Mouse (Mus musculus) liver, embryonic 14.5 days (tissue): Measurements from ENCODE around the gene Gpr158. TPM values are rescaled to one million over a fixed set of nuclear protein-coding genes. Genes with fewer than 3 reads are reported as not detected.

Experiments used
- ATAC-seq: fragments of 200-750 bp; cut with Nextera tagmentation; 2 replicates; pipeline ENCODE4 v1.8.0; 2017; ENCODE audit warnings: moderate number of reproducible peaks, mild to moderate bottlenecking, moderate library complexity; ENCODE audit not compliant: insufficient read depth
- DNase-seq, 3 experiments: peaks; one replicate each; pipeline ENCODE4 v3.0.0-alpha.2; 2012 to 2013; ENCODE audit warnings: low read depth in 3 of 3, low spot score in 3 of 3
- H3K27ac ChIP-seq: fragments of 300-500 bp; sonication (generic); 2 replicates; pipeline ENCODE4 v1.5.1; 2014; ENCODE audit warnings: moderate library complexity, mild to moderate bottlenecking, control low read depth, inconsistent platforms
- H3K27me3 ChIP-seq: fragments of 300-500 bp; sonication (generic); 2 replicates; pipeline ENCODE4 v1.6.1; 2014; ENCODE audit warnings: mild to moderate bottlenecking, low read length, moderate library complexity; ENCODE audit not compliant: control insufficient read depth, insufficient read depth
- H3K36me3 ChIP-seq: fragments of 300-500 bp; sonication (generic); replicated peaks from 2 replicates; pipeline ENCODE4 v1.6.1; 2014; ENCODE audit warnings: low read depth; ENCODE audit not compliant: control insufficient read depth, insufficient read depth
- H3K4me1 ChIP-seq, 2 experiments: fragments of 200-500 bp in 1 of 2; fragments of 300-500 bp in 1 of 2; sonication (generic) in 1 of 2; replicated peaks; 2 replicates each; pipeline ENCODE4 v1.6.1; 2012 to 2014; ENCODE audit warnings: antibody characterized with exemption in 1 of 2, inconsistent platforms in 1 of 2, low read length in 1 of 2; ENCODE audit not compliant: control insufficient read depth in 2 of 2, insufficient read depth in 2 of 2
- H3K4me2 ChIP-seq: fragments of 300-500 bp; sonication (generic); 2 replicates; pipeline ENCODE4 v1.6.1; 2014; ENCODE audit warnings: low read depth, mild to moderate bottlenecking, control low read depth, moderate library complexity
- H3K4me3 ChIP-seq, 2 experiments: fragments of 200-500 bp in 1 of 2; fragments of 300-500 bp in 1 of 2; sonication (generic) in 1 of 2; 2 replicates each; pipeline ENCODE4 v1.5.1; 2012 to 2014; ENCODE audit warnings: low read depth in 2 of 2, low read length in 2 of 2, mild to moderate bottlenecking in 2 of 2, control low read depth in 1 of 2, inconsistent platforms in 1 of 2, moderate library complexity in 1 of 2; ENCODE audit not compliant: insufficient read depth in 1 of 2
- H3K9ac ChIP-seq: fragments of 300-500 bp; sonication (generic); replicated peaks from 2 replicates; pipeline ENCODE4 v1.6.1; 2014; ENCODE audit warnings: mild to moderate bottlenecking, control low read depth, moderate library complexity
- H3K9me3 ChIP-seq: fragments of 300-500 bp; sonication (generic); 2 replicates; pipeline ENCODE4 v1.6.1; 2016; ENCODE audit warnings: low read length, mixed read lengths; ENCODE audit not compliant: control insufficient read depth
- CTCF ChIP-seq: IDR thresholded peaks from 2 replicates; pipeline ENCODE4 v1.5.1; 2016; ENCODE audit warnings: antibody characterized with exemption, low read depth, control low read depth
- EP300 ChIP-seq: IDR thresholded peaks from 2 replicates; pipeline ENCODE4 v1.6.1; 2016; ENCODE audit warnings: antibody characterized with exemption, low read depth
- WGBS: fragments of 180-500 bp; shearing (Covaris S2); extraction: QIAGEN DNeasy Blood & Tissue Kit; methylation state at CpG from one replicate; pipeline ENCODE4 v1.1.7; 2014; ENCODE audit not compliant: insufficient replicate concordance; 5-methylcytosine and 5-hydroxymethylcytosine counted together
- polyA plus RNA-seq, 2 experiments: library from polyadenylated mRNA; depleted of rRNA in 1 of 2; stranded (reverse) in 1 of 2; unstranded in 1 of 2; fragments of >200 nt; fragmentation: Nextera tagmentation in 1 of 2; extraction: Ambion mirVana in 1 of 2; gene quantifications; 2 replicates each; pipeline versions ENCODE4 v1.2.1 to v1.2.3; 2012 to 2014

Gene Gpr158
- polyA plus RNA-seq (2012; rRNA removed), result not detected in 2 replicates
- polyA plus RNA-seq (2014; fragmentation: Nextera tagmentation; extraction: Ambion mirVana), result not detected in 2 replicates

- Histone ChIP-seq H3K27me3 (peaks cover 8% of the 10 kb centered on the region), H3K9ac (no peak within 1 kb of the TSS), H3K4me1 (no peaks in the 10 kb centered on the region), H3K4me2 (no peak within 1 kb of the TSS), H3K4me3 (no peak within 1 kb of the TSS), H3K36me3 (no peaks in the 10 kb centered on the region), H3K9me3 (no peaks in the 10 kb centered on the region), H3K27ac (no peak within 1 kb of the TSS)
- WGBS, result 3% methylated on average over 43 of the region's 43 CpGs
- TF ChIP-seq CTCF (no peak), EP300 (no peak)
- ATAC-seq (no peak), DNase-seq (peak in 2 of 3 experiments; percentile 3 to 12)
These were observed at the start of gene Gpr158 for GRCm38 (mm10) chr2:21367345-21368111. TSS of gene Gpr158 (plus strand) at chr2:21367542.

DNA sequence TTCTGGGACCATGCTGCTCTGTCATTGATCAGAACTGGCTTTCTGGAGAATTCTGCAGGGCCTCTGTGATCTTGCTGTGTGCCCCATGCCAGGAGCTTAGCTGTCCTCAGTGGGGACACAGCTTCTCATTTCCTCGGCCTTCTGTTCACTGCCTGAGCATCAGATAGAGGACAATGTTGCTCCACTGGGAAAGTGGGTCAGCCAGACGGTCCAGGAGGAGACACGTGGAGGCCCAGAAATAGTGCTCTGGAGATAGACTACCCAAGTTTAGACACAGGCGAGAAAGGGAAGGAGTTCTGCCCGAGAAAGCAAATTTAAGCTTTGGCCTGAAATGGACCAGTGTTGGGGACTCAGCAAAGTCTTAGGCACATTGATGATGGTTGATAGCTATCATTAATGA, 23.5 kb upstream of the Gpr158 start:
- ATAC-seq (no peak), DNase-seq (no peak)
- 49% methylated on average over 5 of the region's 5 CpGs for WGBS
- H3K4me3 ChIP-seq, result no peak overlapping the region
- no peak overlapping the region for H3K4me2 ChIP-seq
- H3K9ac ChIP-seq, result no peak overlapping the region
- no peaks in the 10 kb centered on the region for H3K27me3 ChIP-seq
- no peak overlapping the region for H3K27ac ChIP-seq
- no peaks in the 10 kb centered on the region for H3K36me3 ChIP-seq
- no peaks in the 10 kb centered on the region for H3K4me1 ChIP-seq
- no peaks in the 10 kb centered on the region for H3K9me3 ChIP-seq
- TF ChIP-seq CTCF (no peak), EP300 (no peak)

DNA sequence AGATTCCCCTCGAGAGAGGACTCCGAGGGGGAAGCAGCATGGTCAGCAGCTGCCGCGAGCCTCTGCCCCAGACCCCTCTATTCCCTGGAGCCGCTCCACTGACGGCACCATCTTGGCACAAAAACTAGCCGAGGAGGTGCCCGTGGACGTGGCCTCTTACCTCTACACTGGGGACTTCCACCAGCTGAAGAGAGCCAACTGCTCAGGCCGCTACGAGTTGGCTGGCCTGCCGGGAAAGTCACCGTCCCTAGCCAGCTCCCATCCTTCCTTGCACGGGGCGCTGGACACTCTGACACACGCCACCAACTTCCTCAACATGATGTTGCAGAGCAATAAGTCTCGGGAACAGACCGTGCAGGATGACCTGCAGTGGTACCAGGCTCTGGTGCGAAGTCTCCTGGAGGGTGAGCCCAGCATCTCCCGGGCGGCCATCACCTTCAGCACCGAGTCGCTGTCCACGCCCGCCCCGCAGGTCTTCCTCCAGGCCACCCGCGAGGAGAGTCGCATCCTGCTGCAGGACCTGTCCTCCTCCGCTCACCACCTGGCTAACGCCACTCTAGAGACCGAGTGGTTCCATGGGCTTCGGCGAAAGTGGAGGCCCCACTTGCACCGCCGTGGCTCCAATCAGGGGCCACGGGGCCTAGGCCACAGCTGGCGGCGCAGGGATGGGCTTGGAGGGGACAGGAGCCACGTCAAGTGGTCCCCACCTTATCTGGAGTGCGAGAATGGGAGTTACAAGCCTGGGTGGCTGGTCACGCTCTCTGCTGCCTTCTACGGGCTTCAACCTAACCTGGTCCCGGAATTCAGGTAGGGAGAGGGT, 1.2 kb downstream of the Gpr158 start:
- WGBS, result 13% methylated on average over 44 of the region's 44 CpGs

DNA sequence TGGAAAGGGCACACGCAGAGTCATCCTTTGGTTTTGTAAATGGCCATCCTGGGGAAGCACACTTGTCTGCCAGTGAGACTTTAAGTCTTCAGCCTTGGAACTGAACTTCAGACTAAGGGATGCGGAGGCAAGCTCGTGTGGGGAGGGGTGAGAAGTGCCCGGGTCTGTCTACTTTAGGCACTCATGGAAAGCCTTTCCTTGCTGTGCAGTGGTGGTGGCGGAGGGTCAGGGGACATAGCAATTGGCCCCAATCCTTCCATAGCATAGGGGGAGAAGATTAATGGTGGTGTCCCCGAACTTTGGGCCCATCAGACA, 1.8 kb downstream of the Gpr158 start:
- Histone ChIP-seq H3K27me3 (peaks cover 8% of the 10 kb centered on the region), H3K36me3 (no peaks in the 10 kb centered on the region), H3K4me1 (no peaks in the 10 kb centered on the region), H3K4me2 (no peak overlapping the region), H3K27ac (no peak overlapping the region), H3K9ac (no peak overlapping the region), H3K4me3 (no peak overlapping the region), H3K9me3 (no peaks in the 10 kb centered on the region)
- TF ChIP-seq EP300 (no peak), CTCF (no peak)
- ATAC-seq (no peak), DNase-seq (no peak)
- WGBS, result 31% methylated on average over 6 of the region's 6 CpGs

More for the DNA sequence above, 1.2 kb downstream of the Gpr158 start:
- Histone ChIP-seq H3K9ac (no peak overlapping the region), H3K4me3 (no peak overlapping the region), H3K9me3 (no peaks in the 10 kb centered on the region), H3K36me3 (no peaks in the 10 kb centered on the region), H3K4me1 (no peaks in the 10 kb centered on the region), H3K27me3 (peaks cover 8% of the 10 kb centered on the region), H3K27ac (no peak overlapping the region), H3K4me2 (no peak overlapping the region)
- no peak for ATAC-seq
- no peak for TF ChIP-seq EP300
- no peak for DNase-seq

GRCm38 (mm10) chr2:21369556-21369955, 2.2 kb downstream of the Gpr158 start:
- no peaks in the 10 kb centered on the region for H3K36me3 ChIP-seq
- H3K27ac ChIP-seq, result no peak overlapping the region
- H3K9me3 ChIP-seq, result no peaks in the 10 kb centered on the region
- ATAC-seq (no peak), DNase-seq (no peak)
- no peak overlapping the region for H3K4me3 ChIP-seq
- WGBS, result 35% methylated on average over 2 of the region's 2 CpGs
- no peak for TF ChIP-seq EP300
- no peak for TF ChIP-seq CTCF
- H3K4me2 ChIP-seq, result no peak overlapping the region
- H3K4me1 ChIP-seq, result no peaks in the 10 kb centered on the region
- H3K9ac ChIP-seq, result no peak overlapping the region
- H3K27me3 ChIP-seq, result peaks cover 8% of the 10 kb centered on the region
